Mouse (Mus musculus) neutrophil, adult 5-6 weeks (primary cell): ENCODE measurements around the gene Duxbl2. TPM values are rescaled to one million over a fixed set of nuclear protein-coding genes. Genes with fewer than 3 reads are reported as not detected.
"Not testable (repeated sequence)": the region's sequence is repeated elsewhere in the genome, so short reads cannot be mapped to it uniquely, and the experiment has no call there.

Experiments
- ATAC-seq: fragments of 151-379, 151-347 bp; 2 replicates; pipeline ENCODE4 v1.8.0; 2017; ENCODE audit warnings: mild to moderate bottlenecking, moderate TSS enrichment; ENCODE audit not compliant: insufficient number of reproducible peaks, poor library complexity, low FRiP score, severe bottlenecking; ENCODE audit errors: extremely low read depth
- total RNA-seq: library from RNA; stranded (forward); fragments of 200-1000 nt; gene quantifications from 2 replicates; pipeline ENCODE4 v1.2.3, GENCODE M21; 2017

The Duxbl2 gene
- not detected in 2 replicates for total RNA-seq

- not testable (repeated sequence) for ATAC-seq
Measured at GRCm38 (mm10) chr14:26118150-26118549, at the start of gene Duxbl2. Duxbl2 (plus strand) TSS chr14:26118349.

DNA sequence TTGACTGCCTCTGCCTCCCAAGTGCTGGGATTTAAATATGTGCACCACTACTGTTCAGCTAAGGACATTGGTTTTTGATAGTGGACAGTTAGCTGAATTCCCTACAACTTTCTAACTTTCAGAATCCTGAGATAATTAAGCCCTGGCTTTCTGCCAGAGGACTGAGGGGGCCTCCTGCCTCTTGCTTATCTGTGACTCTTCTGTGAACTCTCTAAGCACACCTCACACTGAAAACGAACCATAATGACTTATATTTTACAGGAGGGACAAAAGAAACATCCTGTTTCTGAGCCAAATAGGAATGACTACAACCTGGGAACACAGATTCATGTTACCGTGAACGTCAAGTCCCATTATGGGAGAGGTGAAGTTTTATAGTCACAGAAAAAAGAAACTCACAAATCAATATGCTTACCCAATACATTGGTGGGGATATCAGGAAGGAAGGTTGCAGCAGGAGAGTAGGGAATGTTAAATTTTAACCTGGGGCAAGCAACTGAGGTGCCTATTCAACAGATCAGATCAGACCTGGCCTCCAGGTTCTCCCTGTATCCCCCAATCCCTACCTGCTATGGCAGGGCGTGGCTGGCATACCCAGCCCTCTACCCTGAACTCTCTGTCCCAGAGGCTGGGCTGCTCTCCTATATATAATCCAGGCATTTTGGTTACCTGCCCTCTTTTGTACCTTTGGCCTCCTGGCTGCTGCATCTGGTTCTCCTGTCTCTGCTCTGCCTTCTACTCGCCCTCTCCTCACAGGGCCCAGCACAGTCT lies 41.3 kb upstream of the Duxbl2 start:
- ATAC-seq: not testable (repeated sequence)

- not testable (repeated sequence) for ATAC-seq
Measured at GRCm38 (mm10) chr14:26081216-26081615, 36.9 kb upstream of the Duxbl2 start, which contains the start of gene Cphx2. Cphx2 (plus strand) TSS chr14:26081516.

DNA sequence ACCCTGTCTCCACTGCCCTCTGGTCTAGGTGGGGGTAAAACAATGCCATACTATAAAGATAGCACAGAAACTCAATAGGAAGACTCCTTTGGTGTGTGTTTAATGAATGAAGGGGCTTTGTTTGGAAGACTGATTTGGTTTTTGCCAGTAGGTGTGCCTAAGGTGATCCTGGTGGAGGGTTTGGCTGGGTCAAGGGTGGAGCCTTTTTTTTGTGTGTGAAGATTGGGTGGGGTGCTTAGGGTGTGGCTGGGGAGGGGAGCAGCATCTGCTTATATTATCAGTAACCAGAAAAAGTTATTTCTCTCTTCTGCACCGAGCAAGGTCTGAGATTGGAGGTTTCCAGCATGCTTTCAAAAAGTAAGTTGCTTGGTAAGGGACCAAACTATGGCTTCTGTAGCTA lies 36.2 kb upstream of the Duxbl2 start, which contains the start of gene Cphx3:
TSS of gene Cphx3 (plus strand) at position 301 of the 400 bp plus-strand sequence.
- not testable (repeated sequence) for ATAC-seq

GRCm38 (mm10) chr14:26097622-26098021 lies 20.5 kb upstream of the Duxbl2 start:
- ATAC-seq: not testable (repeated sequence)

DNA sequence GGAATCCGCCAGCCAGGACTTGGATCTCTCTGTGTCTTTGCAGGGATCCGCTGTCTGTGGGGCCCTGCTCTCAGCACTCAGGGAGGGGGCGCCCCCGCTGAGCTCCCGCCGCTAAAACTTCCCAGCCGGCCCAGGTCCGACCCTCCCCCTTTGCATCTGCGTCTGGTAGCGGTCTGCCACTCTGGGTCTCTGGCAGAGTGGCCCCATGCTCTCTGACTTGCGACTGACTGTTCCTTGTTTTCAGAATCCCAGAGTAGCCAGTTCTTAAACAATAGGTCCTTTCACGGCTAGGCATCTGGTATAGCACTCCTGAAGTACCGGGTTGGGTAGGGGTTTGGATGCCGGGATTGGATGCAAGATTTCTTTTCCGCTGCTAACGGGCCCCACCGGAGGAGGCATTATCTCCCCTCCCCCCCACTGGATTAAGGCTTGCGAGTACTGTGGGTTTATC lies 426 bp downstream of the Duxbl2 start:
- ATAC-seq: not testable (repeated sequence)

DNA sequence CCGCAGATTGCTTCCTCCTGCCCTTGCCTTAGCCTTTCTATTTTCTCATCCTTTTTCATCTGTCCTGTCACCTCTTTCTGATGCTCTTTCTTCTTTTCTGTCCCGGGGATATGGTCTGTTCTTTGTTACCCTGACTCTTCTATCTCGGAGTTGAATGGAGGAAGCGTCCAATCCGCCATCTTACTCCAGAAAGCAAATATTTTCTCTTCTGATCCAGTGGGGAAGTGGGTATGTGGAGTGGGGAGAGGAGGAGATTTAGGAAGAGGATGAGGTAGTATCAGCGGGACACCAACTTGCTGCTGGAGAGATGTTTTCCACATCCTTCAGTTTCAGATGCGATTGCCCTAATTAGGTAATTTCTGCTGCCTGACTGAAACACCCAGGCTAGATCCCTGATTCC lies 946 bp downstream of the Duxbl2 start:
- not testable (repeated sequence) for ATAC-seq

GRCm38 (mm10) chr14:26147095-26147494 lies 28.9 kb downstream of the Duxbl2 start:
- ATAC-seq: not testable (repeated sequence)

DNA sequence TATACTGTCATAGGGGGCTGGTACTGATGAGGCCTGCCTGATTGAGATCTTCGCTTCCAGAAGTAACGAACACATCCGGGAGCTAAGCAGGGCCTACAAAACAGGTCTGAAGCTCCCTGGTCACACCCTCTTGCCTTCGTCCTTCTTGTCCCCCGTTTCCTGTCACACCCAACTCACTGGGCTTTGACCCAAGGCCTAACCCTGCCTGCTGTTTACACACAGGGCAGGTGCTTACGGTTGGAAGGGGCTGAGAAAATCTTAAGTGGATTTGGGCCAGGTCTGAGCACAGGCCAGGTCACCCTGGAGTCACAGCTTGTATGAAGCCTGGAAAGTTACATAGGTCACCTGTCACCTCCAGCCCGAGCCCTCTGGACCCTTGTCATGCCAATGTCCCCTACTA lies 37.9 kb downstream of the Duxbl2 start:
- ATAC-seq: not testable (repeated sequence)

- not testable (repeated sequence) for ATAC-seq
Measured at GRCm38 (mm10) chr14:26161156-26161555, 43.0 kb downstream of the Duxbl2 start.

- ATAC-seq: not testable (repeated sequence)
Measured at GRCm38 (mm10) chr14:26162423-26162822, 44.3 kb downstream of the Duxbl2 start.

- ATAC-seq: not testable (repeated sequence)
Measured at GRCm38 (mm10) chr14:26165266-26165665, 47.1 kb downstream of the Duxbl2 start.

DNA sequence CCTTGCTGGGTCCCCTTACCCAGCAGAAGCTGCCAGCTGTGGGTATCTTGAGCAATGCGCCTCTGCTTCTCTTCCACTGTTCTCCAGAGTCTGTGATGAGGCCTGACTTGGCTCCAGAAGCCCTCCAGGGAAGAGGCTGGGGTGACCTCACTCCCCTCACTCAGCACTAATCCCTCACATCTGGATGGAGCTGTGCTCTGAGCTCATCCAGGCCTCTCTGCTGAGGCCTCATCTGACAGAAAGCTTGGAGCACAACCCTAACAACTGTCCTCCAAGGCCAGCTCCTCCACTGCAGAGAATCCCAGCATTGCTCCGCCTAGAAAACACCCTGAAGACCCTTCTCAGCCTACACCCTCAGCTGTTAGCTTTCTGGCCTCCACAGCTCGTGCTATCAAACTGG lies 55.8 kb downstream of the Duxbl2 start:
- ATAC-seq: not testable (repeated sequence)

DNA sequence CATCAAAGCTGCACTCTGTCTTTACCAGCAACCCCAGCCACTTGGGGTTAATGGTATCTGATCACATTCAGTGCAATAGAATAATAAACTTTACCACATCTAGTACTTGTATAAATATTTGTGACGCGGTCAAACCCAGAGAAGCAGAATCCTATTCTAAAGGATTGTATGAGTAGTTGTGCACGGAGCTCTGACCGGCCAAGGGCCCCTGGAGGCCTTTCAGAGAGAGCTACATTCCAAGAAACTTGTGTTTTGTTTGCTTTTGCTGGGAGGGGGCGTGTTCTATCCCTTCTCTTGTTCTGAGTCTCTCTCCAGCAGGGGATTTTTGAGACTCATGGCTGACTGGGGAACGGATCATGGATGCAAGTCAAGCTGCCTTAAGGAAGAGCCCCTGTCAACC lies 56.9 kb downstream of the Duxbl2 start:
- ATAC-seq: not testable (repeated sequence)

Other genes starting within 250 kb of the Duxbl2 start
- gene Plac9a, start 215.2 kb upstream of the Duxbl2 start, total RNA-seq: not detected in 2 replicates
- 1.7 and 1.8 TPM in 2 replicates for gene Tmem254a, start 190.7 kb upstream of the Duxbl2 start, total RNA-seq
- not detected in 2 replicates for gene Cphx1, start 180.0 kb upstream of the Duxbl2 start, total RNA-seq
- not detected in 2 replicates for gene Duxbl1, start 139.8 kb upstream of the Duxbl2 start, total RNA-seq
- gene Gm9780, start 75.6 kb upstream of the Duxbl2 start, total RNA-seq: 3.3 TPM in 1 of 2 replicates, not detected in the other
- gene Tmem254c, start 51.0 kb upstream of the Duxbl2 start, total RNA-seq: 15.1 and 18.4 TPM in 2 replicates
- not detected in 2 replicates for gene Cphx2, start 36.8 kb upstream of the Duxbl2 start, total RNA-seq
- not detected in 2 replicates for gene Cphx3, start 36.1 kb upstream of the Duxbl2 start, total RNA-seq
- not detected in 2 replicates for gene Plac9b, start 64.1 kb downstream of the Duxbl2 start, total RNA-seq
- 3.3 TPM in 1 of 2 replicates, not detected in the other for gene Tmem254b, start 88.7 kb downstream of the Duxbl2 start, total RNA-seq
- gene Duxbl3, start 139.6 kb downstream of the Duxbl2 start, total RNA-seq: not detected in 2 replicates